Mouse (Mus musculus) MEL (cell line): ENCODE measurements around the gene Slc5a5.

Experiments used
- CHD2 ChIP-seq: IDR thresholded peaks from 2 replicates; pipeline ENCODE4 v1.6.1; 2011; ENCODE audit warnings: low read length, improper control_type of control experiment
- CTCF ChIP-seq, 3 experiments: IDR thresholded peaks in 2 of 3; conservative IDR thresholded peaks in 1 of 3; 2 replicates each; pipeline ENCODE4 v1.5.1; 2011 to 2012; ENCODE audit warnings: low read length in 3 of 3, low read depth in 2 of 3, mild to moderate bottlenecking in 2 of 3, improper control_type of control experiment in 1 of 3, inconsistent platforms in 1 of 3, mixed read lengths in 1 of 3, moderate library complexity in 1 of 3; ENCODE audit not compliant: control insufficient read depth in 1 of 3, insufficient read depth in 1 of 3, poor library complexity in 1 of 3, severe bottlenecking in 1 of 3
- EP300 ChIP-seq, 2 experiments: IDR thresholded peaks; 2 replicates each; pipeline ENCODE4 v1.6.1; 2011; ENCODE audit warnings: improper control_type of control experiment in 2 of 2, low read length in 2 of 2, low read depth in 1 of 2, mild to moderate bottlenecking in 1 of 2
- ETS1 ChIP-seq: IDR thresholded peaks from 2 replicates; pipeline ENCODE4 v1.6.1; 2012; ENCODE audit warnings: low read depth, mild to moderate bottlenecking, inconsistent platforms, low read length, improper control_type of control experiment, moderate library complexity
- GATA1 ChIP-seq: IDR thresholded peaks from 2 replicates; pipeline ENCODE4 v1.6.1; 2011; ENCODE audit warnings: low read depth, low read length, improper control_type of control experiment
- KAT2A ChIP-seq: conservative IDR thresholded peaks from 2 replicates; pipeline ENCODE4 v1.6.1; 2012; ENCODE audit warnings: low read depth, low read length, improper control_type of control experiment, inconsistent platforms
- MEF2A ChIP-seq: IDR thresholded peaks from 2 replicates; pipeline ENCODE4 v1.6.1; 2014; ENCODE audit warnings: low read depth, mild to moderate bottlenecking, inconsistent platforms, low read length, improper control_type of control experiment; ENCODE audit not compliant: poor library complexity, insufficient replicate concordance, severe bottlenecking; ENCODE audit errors: extremely low read depth
- NELFE ChIP-seq: IDR thresholded peaks from 2 replicates; pipeline ENCODE4 v1.6.1; 2011; ENCODE audit warnings: low read depth, low read length, improper control_type of control experiment
- ZMIZ1 ChIP-seq: IDR thresholded peaks from 2 replicates; pipeline ENCODE4 v1.6.1; 2012; ENCODE audit warnings: low read depth, mild to moderate bottlenecking, inconsistent platforms, low read length, improper control_type of control experiment, moderate library complexity

DNA sequence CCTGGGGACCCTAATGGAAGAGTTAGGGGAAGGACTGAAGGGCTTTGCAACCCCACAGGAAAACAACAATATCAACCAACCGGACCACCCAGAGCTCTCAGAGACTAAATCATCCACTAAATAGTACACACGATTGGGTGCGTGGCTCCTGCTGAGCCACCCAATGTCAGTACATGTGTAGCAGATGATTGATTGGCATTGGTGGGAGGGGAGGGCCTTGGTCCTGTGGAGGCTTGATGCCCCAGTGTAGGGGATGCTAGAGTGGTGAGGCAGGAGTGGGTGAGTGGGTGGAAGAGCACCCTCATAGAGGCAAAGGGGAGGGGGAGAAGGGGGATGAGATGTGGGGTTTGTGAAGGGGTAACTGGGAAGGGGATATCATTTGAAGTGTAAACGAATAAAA, 31.6 kb upstream of the Slc5a5 start:
- TF ChIP-seq NELFE (no peak), KAT2A (no peak), EP300 (IDR thresholded peaks at IDR 0.05; ENCODE audit: low read depth in 1 of 2, low read length in 2 of 2) (no peak), CTCF (IDR thresholded peaks at IDR 0.05 in 2 of 3, conservative IDR thresholded peaks at IDR 0.05 in 1 of 3; ENCODE audit: control insufficient read depth in 1 of 3, insufficient read depth in 1 of 3, low read depth in 2 of 3, low read length in 3 of 3, poor library complexity in 1 of 3, severe bottlenecking in 1 of 3) (no peak), MEF2A (no peak), CHD2 (no peak), ZMIZ1 (no peak), ETS1 (no peak), GATA1 (no peak)
